In genomic region chr11:22972746-22973526, GRCm38 (mm10) we compare ENCODE assay signal across 8 mouse cellular contexts. TPM values are rescaled to one million over a fixed set of nuclear protein-coding genes. Genes with fewer than 3 reads are reported as not detected.
DNase-seq lines count a peak whose midpoint lies in the region; ATAC-seq and TF ChIP-seq lines count a peak whose summit lies in the region.

No protein-coding gene starts in this region.

- WGBS in cerebellum, adult 2 months, result 55% methylated on average over 45 of the region's 46 CpGs
- WGBS in forebrain, embryonic 16.5 days, result 55% methylated on average over 42 of the region's 46 CpGs
- WGBS in lung, embryonic 15.5 days, result 47% methylated on average over 44 of the region's 46 CpGs
- WGBS in olfactory bulb, adult 2 months, result 51% methylated on average over 44 of the region's 46 CpGs

- H3K9me3 ChIP-seq in forebrain, embryonic 16.5 days (ENCODE audit: control insufficient read depth, low read length), result peaks cover 16% of the 10 kb centered on the region
- 0 out of 2 replicates have a peak, but pooled peaks cover 16% of the 10 kb centered on the region for H3K9me3 ChIP-seq in lung, embryonic 15.5 days

- no peaks in the 10 kb centered on the region for H3K27me3 ChIP-seq in cerebellum, adult 2 months (ENCODE audit: control insufficient read depth, insufficient read depth, low read length)
- H3K27me3 ChIP-seq in forebrain, embryonic 16.5 days (replicated peaks; ENCODE audit: control insufficient read depth, insufficient read depth, low read length), result no peaks in the 10 kb centered on the region
- no peaks in the 10 kb centered on the region for H3K27me3 ChIP-seq in lung, embryonic 15.5 days

- intact Hi-C loops in heart, postnatal 36 days (cut with DNase I), result loop anchor here (5.0 to 10.0 kb wide), 3 partner anchors 116 to 746 kb away; no protein-coding TSS in a partner anchor

- peak; percentile 63 for DNase-seq in MEL-GATA-1-ER (ENCODE audit: extremely low read depth, low read depth)
- peak; percentile 89 to 90 for DNase-seq in cerebellum, adult 2 months
- peak; percentile 83 to 89 for DNase-seq in heart, postnatal 36 days
- peak; percentile 78 to 84 for DNase-seq in layer of hippocampus, adult 2 months (ENCODE audit: low spot score in 2 of 2)
- peak; percentile 61 to 76 for DNase-seq in thymus, adult 18-20 months

- TF ChIP-seq POLR2A in cerebellum, adult 2 months (IDR thresholded peaks at IDR 0.05; ENCODE audit: borderline replicate concordance, insufficient read depth, low read length), result peak; percentile 53
- no peak for TF ChIP-seq POLR2A in olfactory bulb, adult 2 months (IDR thresholded peaks at IDR 0.05; ENCODE audit: insufficient read depth, low read depth, low read length)

- peak overlapping the region; percentile 74 for H3K4me2 ChIP-seq in forebrain, embryonic 16.5 days (ENCODE audit: low read length)
- H3K4me2 ChIP-seq in lung, embryonic 15.5 days, result peak overlapping the region; percentile 62

- H3K36me3 ChIP-seq in forebrain, embryonic 16.5 days (ENCODE audit: control insufficient read depth, insufficient read depth), result 0 out of 2 replicates have a peak, but pooled peaks cover 3% of the 10 kb centered on the region
- peaks cover 25% of the 10 kb centered on the region; the same call in 1 of the 2 replicates for H3K36me3 ChIP-seq in lung, embryonic 15.5 days

- H3K4me1 ChIP-seq in cerebellum, adult 2 months (ENCODE audit: control insufficient read depth, insufficient read depth, low read length), result no peaks in the 10 kb centered on the region; the same call in 1 of the 2 replicates
- H3K4me1 ChIP-seq in forebrain, embryonic 16.5 days (replicated peaks; ENCODE audit: control insufficient read depth, insufficient read depth, low read length), result peaks cover 20% of the 10 kb centered on the region
- peaks cover 16% of the 10 kb centered on the region for H3K4me1 ChIP-seq in lung, embryonic 15.5 days
- no peaks in the 10 kb centered on the region for H3K4me1 ChIP-seq in olfactory bulb, adult 2 months (ENCODE audit: control insufficient read depth, insufficient read depth, low read length)

- H3K27ac ChIP-seq in cerebellum, adult 2 months (ENCODE audit: insufficient read depth, low read length), result peak overlapping the region; percentile 49
- peak overlapping the region; percentile 65 for H3K27ac ChIP-seq in forebrain, embryonic 16.5 days (ENCODE audit: low read length)
- peak overlapping the region; percentile 95 for H3K27ac ChIP-seq in layer of hippocampus, adult 2 months
- H3K27ac ChIP-seq in lung, embryonic 15.5 days, result peak overlapping the region; percentile 72
- H3K27ac ChIP-seq in olfactory bulb, adult 2 months (ENCODE audit: insufficient read depth, low read depth, low read length), result peak overlapping the region; percentile 66

- TF ChIP-seq CTCF in cerebellum, adult 2 months (IDR thresholded peaks at IDR 0.05; ENCODE audit: borderline replicate concordance, insufficient read depth, low read depth, low read length), result no peak
- no peak for TF ChIP-seq CTCF in layer of hippocampus, adult 2 months (conservative IDR thresholded peaks at IDR 0.05)
- TF ChIP-seq CTCF in olfactory bulb, adult 2 months (IDR thresholded peaks at IDR 0.05; ENCODE audit: insufficient read depth, low read depth, low read length), result no peak

- peak overlapping the region; percentile 72 for H3K4me3 ChIP-seq in cerebellum, adult 2 months (replicated peaks; ENCODE audit: insufficient read depth, low read depth, low read length)
- peak overlapping the region; percentile 63 for H3K4me3 ChIP-seq in forebrain, embryonic 16.5 days (replicated peaks; ENCODE audit: low read length)
- peak overlapping the region; percentile 75 for H3K4me3 ChIP-seq in layer of hippocampus, adult 2 months
- peak overlapping the region; percentile 53 for H3K4me3 ChIP-seq in lung, embryonic 15.5 days
- peak overlapping the region; percentile 69 for H3K4me3 ChIP-seq in olfactory bulb, adult 2 months (ENCODE audit: insufficient read depth, low read depth, low read length)

- ATAC-seq in forebrain, embryonic 16.5 days, result peak; percentile 61
- ATAC-seq in lung, embryonic 15.5 days (ENCODE audit: borderline replicate concordance, extremely low read depth, low FRiP score, low TSS enrichment), result peak; percentile 72

- peak overlapping the region; percentile 54 for H3K9ac ChIP-seq in forebrain, embryonic 16.5 days (replicated peaks; ENCODE audit: low read depth, low read length)
- peak overlapping the region; percentile 46 for H3K9ac ChIP-seq in lung, embryonic 15.5 days

RNA-seq across cellular contexts. Expression of gene Zrsr1, which starts 1.1 kb away (rescaled TPM):
- polyA plus RNA-seq in cerebellum, adult 2 months (2012; rRNA removed), result 73.0 and 78.9 TPM in 2 replicates
- polyA plus RNA-seq in forebrain, embryonic 16.5 days (2015; fragmentation: Nextera tagmentation; extraction: Ambion mirVana), result 6.1 and 6.6 TPM in 2 replicates
- 10 to 100 TPM; 14.5 to 16.8 TPM for total RNA-seq in heart, postnatal 36 days (2021)
- total RNA-seq in layer of hippocampus, adult 2 months (2021), result 10 to 100 TPM; 67.3 to 67.9 TPM
- 2.8 and 2.9 TPM in 2 replicates for polyA plus RNA-seq in lung, embryonic 15.5 days (2015; fragmentation: Nextera tagmentation; extraction: Ambion mirVana)
- polyA plus RNA-seq in olfactory bulb, adult 2 months (2012; ENCODE audit: insufficient read depth, insufficient read length, low replicate concordance, missing spikeins), result not detected in 2 replicates

RNA-seq across cellular contexts. Expression of gene Gm28048, which starts 9.0 kb away (rescaled TPM):
- 3.1 and 4.4 TPM in 2 replicates for polyA plus RNA-seq in cerebellum, adult 2 months (2012; rRNA removed)
- 3.0 and 6.0 TPM in 2 replicates for polyA plus RNA-seq in forebrain, embryonic 16.5 days (2015; fragmentation: Nextera tagmentation; extraction: Ambion mirVana)
- total RNA-seq in heart, postnatal 36 days (2021), result 1 to 10 TPM; 4.4 to 5.2 TPM
- total RNA-seq in layer of hippocampus, adult 2 months (2021), result 10 to 100 TPM in 1 of 2 experiments, 1 to 10 TPM in 1; 9.3 to 11.1 TPM
- 14.6 and 16.3 TPM in 2 replicates for polyA plus RNA-seq in lung, embryonic 15.5 days (2015; fragmentation: Nextera tagmentation; extraction: Ambion mirVana)
- not detected in 2 replicates for polyA plus RNA-seq in olfactory bulb, adult 2 months (2012; ENCODE audit: insufficient read depth, insufficient read length, low replicate concordance, missing spikeins)

RNA-seq across cellular contexts. Expression of gene Commd1, which starts 9.2 kb away (rescaled TPM):
- polyA plus RNA-seq in cerebellum, adult 2 months (2012; rRNA removed), result 44.4 and 49.1 TPM in 2 replicates
- 225 and 234 TPM in 2 replicates for polyA plus RNA-seq in forebrain, embryonic 16.5 days (2015; fragmentation: Nextera tagmentation; extraction: Ambion mirVana)
- 100 to 1,000 TPM; 150 to 164 TPM for total RNA-seq in heart, postnatal 36 days (2021)
- total RNA-seq in layer of hippocampus, adult 2 months (2021), result 10 to 100 TPM; 51.2 to 60.4 TPM
- 368 and 400 TPM in 2 replicates for polyA plus RNA-seq in lung, embryonic 15.5 days (2015; fragmentation: Nextera tagmentation; extraction: Ambion mirVana)
- polyA plus RNA-seq in olfactory bulb, adult 2 months (2012; ENCODE audit: insufficient read depth, insufficient read length, low replicate concordance, missing spikeins), result not detected in 2 replicates

RNA-seq across cellular contexts. Expression of gene Cct4, which starts 17.4 kb away (rescaled TPM):
- polyA plus RNA-seq in cerebellum, adult 2 months (2012; rRNA removed), result 84.0 and 88.5 TPM in 2 replicates
- 335 and 378 TPM in 2 replicates for polyA plus RNA-seq in forebrain, embryonic 16.5 days (2015; fragmentation: Nextera tagmentation; extraction: Ambion mirVana)
- 100 to 1,000 TPM; 131 to 132 TPM for total RNA-seq in heart, postnatal 36 days (2021)
- 100 to 1,000 TPM; 100 TPM for total RNA-seq in layer of hippocampus, adult 2 months (2021)
- polyA plus RNA-seq in lung, embryonic 15.5 days (2015; fragmentation: Nextera tagmentation; extraction: Ambion mirVana), result 265 and 271 TPM in 2 replicates
- not detected in 2 replicates for polyA plus RNA-seq in olfactory bulb, adult 2 months (2012; ENCODE audit: insufficient read depth, insufficient read length, low replicate concordance, missing spikeins)

RNA-seq across cellular contexts. Expression of gene Fam161a, which starts 34.4 kb away (rescaled TPM):
- polyA plus RNA-seq in cerebellum, adult 2 months (2012; rRNA removed), result 4.6 and 5.1 TPM in 2 replicates
- 3.6 and 3.9 TPM in 2 replicates for polyA plus RNA-seq in forebrain, embryonic 16.5 days (2015; fragmentation: Nextera tagmentation; extraction: Ambion mirVana)
- 1 to 10 TPM; 2.0 to 4.2 TPM for total RNA-seq in heart, postnatal 36 days (2021)
- total RNA-seq in layer of hippocampus, adult 2 months (2021), result 1 to 10 TPM; 4.6 to 5.2 TPM
- polyA plus RNA-seq in lung, embryonic 15.5 days (2015; fragmentation: Nextera tagmentation; extraction: Ambion mirVana), result 5.5 and 5.8 TPM in 2 replicates
- not detected in 2 replicates for polyA plus RNA-seq in olfactory bulb, adult 2 months (2012; ENCODE audit: insufficient read depth, insufficient read length, low replicate concordance, missing spikeins)

Comparison
In these comparisons a context has a peak if more than half of its experiments do, and no peak if none do; other contexts are left out.
1. Peak in every context shown above with its lines: DNase-seq, ATAC-seq, H3K4me3 ChIP-seq and H3K27ac ChIP-seq.
2. RNA of gene Commd1, which starts 9.2 kb away (polyA plus RNA-seq): 368 to 400 TPM in lung, embryonic 15.5 days, 225 to 234 TPM in forebrain, embryonic 16.5 days and 44.4 to 49.1 TPM in cerebellum, adult 2 months; not detected in olfactory bulb, adult 2 months; every median in the first group is over 10 times any median in the second.